Mouse (Mus musculus): ENCODE results near the gene Kif17.

The Kif17 gene

DNA sequence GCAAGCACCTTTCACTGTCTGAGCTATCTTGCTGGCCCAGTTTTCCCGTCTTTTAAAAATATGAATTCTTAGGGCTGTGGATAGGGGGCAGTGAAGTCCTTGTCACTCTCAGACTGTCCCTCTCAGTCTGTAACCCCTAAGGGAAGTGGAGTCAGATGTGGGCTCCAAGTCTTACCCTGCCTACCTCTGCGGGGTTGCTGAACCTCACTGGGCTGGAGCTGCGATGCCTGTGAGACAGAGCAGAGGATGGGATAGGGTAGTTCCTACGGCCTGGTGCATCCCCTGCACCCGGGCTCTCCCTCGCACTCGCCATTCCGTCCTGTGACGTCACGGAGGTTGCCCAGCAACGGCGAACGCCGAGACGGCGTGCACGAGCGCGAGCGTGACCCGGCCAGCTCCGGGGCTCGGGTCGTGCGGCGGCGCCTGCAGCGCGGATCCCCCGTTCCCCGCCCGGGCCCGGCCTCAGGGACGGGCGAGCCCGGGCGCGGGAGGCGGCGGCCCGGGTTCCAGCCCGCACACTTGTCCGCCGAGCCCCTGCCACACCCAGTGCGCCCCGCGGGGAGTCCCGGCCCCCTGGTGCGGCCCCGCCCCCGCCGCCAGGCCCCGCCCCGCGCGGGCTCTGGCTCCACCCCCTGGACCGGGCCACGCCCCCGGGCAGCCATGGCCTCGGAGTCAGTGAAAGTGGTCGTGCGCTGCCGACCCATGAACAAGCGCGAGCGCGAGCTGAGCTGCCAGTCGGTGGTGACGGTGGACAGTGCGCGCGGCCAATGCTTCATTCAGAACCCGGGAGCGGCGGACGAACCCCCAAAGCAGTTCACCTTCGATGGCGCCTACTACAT, 11.8 kb downstream of the Kif17 start:
- peak; percentile 80 to 93 for DNase-seq

DNA sequence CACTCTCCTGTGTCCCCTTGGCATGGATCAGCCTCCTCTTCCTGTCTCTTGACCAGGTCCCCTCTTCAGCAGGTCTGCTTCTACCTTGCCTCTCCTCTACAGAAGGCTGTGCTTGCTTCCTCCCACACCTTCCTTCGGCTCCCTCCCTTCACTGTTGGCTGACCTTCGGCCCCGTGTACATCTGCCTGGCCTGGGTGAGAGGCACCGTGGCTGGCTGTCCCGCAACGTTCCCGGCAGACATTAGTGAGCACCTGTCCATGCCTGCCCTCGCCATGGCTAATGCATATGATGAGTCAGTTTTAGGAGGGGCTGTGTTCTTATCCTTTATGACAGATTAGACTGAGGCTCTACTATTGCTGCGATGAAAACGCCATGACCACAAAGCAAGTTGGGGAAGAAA, 17.6 kb downstream of the Kif17 start:
- no peak for DNase-seq

DNA sequence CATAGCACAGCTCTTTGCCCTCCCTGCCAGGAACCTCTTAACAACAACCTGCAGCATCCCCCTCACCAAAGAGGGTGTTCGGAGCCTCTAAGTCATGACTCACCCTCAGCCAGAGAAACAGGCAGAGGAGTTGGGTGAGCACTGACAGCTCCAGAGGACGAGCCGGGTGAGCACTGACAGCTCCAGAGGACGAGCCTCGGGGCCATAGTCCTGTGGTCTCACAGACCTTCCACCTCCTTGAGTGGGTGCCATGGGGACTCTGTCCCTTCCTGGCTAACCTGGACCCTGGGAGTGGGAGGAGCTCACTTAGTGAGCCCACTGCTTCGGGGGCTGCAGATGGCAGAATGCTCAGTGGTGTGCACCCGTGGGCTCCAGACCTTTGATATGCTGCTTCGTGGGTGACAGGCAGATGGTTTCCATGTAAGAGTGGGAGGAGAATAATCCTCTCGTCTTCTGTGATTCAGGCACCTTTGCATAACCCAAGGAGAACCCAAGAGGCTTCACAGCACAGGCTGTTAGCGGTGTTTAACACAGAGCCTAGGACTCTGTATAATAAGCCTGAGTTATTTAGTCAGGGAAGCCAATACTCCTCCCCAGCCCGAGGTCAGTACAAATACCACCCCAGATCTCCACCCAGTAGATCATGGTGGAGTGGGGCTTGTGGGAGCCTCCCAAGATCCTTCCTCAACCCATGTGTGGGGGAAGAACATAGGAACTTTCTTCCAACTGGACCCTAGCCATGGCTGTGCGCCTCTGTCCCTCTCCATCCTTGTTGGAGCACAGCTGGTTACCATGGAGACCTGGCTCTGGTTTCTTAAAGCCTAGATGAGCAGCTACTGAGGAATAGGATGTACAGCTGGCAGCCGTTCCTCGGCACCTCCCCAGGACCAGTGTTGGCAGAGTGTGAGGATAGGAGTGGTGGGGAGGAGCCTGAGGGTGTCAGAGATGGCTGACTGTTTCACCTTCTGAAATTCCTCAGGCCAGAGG, 22.1 kb downstream of the Kif17 start:
- DNase-seq: no peak

DNA sequence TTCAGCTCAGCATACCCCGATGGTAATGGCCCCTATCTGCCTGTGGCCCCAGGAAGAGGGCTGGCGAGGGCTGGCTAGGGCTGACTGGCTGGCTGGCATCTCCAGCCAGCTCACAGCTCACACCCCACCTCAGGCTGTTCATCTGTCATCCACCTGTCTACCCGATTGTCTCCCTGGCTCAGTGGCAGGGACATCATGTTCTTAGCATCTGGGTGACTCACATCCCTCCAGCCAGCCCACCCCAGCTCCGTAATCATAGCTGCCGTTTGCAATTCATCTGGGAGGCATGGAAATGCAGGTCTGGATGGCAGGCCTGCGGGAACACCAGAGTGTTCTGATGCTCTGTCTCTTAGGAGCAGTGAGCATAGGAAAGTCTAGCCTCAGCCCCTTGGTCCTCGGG, 28.1 kb downstream of the Kif17 start:
- no peak for DNase-seq

DNA sequence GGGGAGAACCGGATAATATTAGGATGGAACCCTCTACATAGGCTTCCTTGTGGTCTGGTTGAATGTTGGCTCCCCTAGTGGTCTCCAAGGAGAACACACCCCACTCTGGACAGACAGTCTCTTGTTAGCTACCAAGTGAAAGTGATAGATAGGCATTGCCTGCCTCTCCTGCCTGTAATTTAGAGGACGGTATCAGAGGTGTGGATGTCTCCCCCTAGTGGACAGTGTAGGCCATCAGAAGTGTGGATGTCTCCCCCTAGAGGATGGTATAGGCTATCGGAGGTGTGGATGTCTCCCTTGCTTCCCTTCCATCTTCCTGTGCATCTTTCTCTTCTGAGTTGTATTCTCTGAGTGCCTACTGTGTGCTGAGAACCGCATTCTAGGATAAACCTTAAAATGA, 32.6 kb downstream of the Kif17 start:
- peak; percentile 62 to 68 for DNase-seq

DNA sequence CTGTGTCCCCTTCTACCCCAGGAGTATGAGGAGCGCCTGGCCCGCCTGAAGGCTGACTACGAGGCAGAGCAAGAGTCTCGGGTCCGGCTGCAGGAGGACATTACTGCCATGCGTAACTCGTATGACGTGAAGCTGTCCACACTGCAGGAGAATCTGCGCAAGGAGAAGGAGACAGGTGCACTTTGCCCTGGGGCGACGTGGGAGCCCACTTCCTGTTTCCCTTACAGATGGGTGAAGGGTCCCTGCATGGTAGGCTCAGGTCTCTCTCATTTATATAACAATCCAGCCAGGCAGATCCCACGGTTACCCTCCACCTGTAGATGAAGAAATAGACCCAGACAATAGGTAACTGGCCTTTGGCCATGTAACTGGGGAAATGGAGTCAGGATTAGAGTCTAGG, 36.2 kb downstream of the Kif17 start:
- no peak for DNase-seq

GRCm38 (mm10) chr4:138288691-138289090, 38.5 kb downstream of the Kif17 start:
- DNase-seq: no peak

DNA sequence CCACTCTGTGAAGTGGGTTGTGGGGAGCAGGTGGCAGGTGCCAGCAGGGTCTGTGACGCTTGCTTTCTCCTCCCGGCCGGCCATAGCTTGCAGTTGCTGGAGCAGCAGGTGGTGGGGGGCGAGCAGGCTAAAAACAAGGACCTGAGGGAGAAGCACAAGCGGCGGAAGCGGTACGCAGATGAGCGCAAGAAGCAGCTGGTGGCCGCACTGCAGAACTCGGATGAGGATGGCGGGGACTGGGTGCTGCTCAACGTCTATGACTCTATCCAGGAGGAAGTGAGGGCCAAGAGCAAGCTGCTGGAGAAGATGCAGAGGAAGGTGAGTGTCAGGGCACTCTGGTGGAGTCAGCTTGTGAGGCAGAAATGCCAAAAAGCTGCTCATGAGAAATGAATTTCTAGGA, 41.8 kb downstream of the Kif17 start:
- no peak for DNase-seq

DNA sequence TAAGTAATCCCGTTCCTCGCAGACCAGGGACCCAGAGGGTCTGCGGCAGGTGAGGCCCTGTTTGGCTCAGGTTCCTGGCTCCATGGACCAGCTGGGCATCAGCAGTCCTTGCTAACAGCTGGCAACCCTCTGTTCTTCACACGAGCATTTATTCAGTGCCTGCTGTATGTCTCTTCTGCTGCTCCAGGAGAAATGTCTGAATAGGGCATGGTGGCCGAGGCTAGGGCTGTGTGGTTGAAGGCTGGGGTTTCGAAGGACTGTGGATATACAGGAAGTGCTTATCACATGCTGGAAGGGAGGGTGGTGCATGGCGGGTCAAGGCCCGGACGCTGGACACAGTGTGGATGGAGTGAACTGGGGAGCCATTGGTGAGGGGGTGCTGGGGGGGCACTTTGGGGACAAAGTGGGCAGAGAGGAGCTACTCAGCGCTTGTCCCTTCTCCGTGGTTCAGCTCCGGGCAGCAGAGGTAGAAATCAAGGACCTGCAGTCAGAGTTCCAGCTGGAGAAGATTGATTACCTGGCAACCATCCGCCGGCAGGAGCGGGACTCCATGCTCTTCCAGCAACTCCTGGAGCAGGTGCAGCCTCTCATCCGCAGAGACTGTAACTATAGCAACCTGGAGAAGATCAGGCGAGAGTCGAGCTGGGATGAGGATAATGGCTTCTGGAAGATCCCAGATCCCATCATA, 43.2 kb downstream of the Kif17 start:
- DNase-seq: no peak

DNA sequence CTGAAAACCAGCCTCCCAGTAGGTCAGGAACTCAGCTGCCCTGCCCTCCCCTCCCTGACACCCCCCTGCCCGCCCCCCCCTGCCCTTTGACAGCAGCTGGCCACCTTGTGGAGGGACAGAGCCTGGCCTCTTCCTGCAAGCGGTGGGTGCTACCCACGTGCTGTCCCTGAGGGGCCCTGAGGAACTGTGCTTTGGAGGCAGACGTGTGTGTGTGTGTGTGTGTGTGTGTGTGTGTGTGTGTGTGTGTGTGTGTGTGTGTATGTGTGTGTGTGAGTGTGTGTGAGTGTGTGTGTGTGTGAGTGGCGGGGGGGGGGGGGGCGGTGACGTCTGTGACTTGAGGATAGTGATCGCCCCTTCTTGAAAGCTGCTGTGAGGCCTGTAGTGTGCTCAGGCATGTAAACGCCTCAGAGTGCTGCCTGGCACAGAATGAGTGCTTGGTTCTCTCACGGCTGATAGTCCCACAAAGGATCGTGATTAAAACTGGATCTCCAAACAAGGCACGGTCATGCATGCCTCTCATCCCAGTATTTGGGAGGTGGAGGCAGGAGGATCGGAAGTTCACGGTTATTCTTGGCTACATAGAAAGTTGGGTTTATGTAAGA, 43.8 kb downstream of the Kif17 start:
- DNase-seq: no peak

DNA sequence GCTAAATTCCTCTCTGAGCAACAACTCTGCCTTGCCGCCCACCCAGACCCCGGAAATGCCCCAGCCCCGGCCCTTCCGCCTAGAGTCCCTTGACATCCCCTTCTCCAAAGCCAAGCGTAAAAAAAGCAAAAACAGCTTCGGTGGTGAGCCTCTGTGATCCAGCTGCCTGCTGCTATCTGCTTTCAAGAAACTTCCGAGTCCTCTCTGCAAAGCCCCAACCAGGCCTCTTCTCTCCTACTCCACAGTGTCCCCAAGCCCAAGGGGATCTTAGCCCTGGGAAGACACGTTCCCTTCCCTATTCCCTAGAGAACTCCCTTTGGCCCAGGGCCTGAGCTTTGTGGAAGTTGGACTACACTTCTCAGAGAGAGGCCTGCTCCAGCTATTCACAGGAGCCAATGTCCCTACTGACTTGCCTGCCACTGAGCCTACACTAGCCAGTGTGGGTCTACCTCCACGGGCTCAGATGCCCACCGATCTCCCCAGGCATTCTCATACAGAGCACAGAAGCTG, 51.1 kb downstream of the Kif17 start:
- no peak for DNase-seq

GRCm38 (mm10) chr4:138303011-138303410, 52.8 kb downstream of the Kif17 start:
- DNase-seq: no peak

DNA sequence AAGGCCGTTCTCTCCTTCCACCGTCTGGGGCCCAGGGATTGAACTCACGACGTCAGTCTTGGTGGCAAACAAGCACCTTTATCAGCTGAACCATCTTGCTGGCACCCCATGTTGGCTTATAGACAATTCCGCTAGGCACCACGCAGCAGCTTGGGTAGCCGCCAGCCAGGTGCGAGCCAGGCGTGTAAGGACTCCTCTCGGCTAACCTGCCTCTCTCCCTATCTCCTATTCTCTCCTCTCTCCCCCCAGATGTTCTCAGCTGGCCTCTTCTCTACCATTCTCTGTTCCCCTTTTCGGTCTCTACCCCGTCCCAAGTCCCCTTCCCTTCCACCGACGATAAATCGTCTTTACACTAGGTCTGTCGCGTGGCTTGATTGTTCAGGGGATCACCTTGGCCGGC, 53.5 kb downstream of the Kif17 start:
- no peak for DNase-seq

DNA sequence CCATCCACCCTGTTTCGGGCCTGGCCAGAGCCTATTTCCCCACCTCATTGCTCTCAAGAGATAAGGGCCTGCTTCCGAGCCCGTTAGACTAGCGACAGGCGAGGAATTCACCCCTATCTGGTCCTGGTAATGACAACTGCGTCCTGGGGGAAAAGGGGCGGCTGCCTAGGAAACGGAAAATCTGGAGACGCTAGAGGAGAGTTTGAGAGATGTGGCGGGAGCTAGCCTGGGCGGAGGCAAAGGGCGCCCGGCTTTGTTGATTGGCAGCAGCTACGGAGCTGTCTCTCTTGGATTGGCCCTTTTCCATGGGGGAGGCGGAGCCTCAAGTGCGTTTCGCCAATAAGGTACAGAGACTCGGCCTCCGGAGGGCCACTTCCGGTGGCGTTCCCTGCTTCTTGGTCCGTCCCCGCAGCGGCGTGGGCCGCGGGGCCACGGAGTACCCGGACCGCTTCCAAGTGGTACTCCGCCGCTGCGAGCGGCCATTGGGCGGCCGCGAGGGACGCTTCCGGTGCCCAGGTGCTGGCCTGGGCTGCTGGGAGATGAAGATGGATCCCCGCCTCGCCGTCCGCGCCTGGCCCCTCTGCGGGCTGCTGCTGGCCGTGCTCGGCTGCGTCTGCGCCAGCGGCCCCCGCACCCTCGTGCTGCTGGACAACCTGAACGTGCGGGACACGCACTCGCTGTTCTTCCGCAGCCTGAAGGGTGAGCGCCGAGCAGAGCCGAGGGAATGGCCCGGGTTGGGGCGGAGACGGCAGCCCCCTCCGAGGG, 54.3 kb downstream of the Kif17 start, which contains the start of gene Ddost:
Ddost (plus strand) TSS at position 391 of the 765 bp plus-strand sequence.
- DNase-seq: peak; percentile 99 to 100

DNA sequence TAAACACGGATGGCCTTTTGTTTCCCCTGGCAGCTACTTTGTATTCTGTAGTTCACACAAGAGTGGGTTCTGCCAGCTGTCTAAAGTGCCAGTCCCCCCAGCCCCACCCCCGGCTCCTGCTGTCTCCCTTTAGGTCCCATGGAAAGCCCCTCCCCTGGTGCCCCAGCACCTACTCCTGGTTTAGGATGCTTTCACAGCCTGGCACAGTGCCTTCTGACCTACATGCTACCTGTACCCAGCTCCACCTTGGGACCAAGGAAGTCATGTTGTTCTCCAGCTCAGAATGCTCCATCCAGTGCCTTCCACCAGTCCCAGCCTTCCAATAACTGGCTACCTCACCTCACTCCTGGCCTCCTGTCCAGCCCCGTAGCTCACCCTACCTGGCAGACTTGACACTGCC, 56.8 kb downstream of the Kif17 start:
- DNase-seq: no peak

DNA sequence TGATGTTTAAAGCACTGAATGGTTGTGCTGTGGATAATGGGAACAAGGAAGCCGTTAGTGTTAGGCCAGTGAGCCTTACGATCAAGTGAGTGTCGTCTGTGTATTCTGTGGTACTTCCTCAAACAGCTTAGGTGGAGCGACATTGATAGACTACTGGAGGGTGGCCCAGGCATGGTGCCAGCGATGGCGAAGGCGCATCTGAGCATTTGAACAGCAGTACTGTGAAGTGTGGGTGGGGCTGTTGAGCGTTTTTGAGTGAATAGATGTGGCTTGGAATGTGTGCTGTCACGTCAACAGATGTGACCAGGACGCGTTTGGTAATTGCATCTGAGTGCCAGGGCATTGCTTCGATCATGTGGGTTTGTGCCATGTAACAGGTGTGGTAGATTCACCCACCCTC, 57.5 kb downstream of the Kif17 start:
- no peak for DNase-seq

DNA sequence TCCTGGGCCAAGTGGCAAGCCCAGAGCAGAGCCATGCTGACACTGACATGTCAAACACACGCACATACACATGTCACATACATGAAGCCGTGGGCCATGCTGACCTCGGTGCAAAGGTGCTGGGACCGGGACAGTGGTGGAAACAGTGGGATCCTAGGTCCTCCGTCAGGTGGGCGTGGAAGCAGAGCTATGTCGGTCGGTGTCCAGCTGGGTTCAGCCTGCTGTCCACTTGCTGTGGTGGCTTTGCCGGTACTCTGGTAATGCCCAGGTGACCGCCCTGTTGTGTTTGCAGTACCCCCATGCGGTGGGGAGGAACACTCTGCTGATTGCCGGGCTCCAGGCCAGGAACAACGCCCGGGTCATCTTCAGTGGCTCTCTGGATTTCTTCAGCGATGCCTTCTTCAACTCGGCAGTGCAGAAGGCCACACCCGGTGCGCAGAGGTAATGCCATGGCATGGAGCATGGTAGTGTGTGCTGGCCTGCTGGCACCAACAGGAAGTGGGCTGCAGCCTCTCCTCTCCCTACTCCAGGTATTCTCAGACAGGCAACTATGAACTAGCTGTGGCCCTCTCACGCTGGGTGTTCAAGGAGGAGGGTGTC, 60.2 kb downstream of the Kif17 start:
- no peak for DNase-seq

- DNase-seq: peak; percentile 63 to 83
These were observed 61.4 kb downstream of the Kif17 start for GRCm38 (mm10) chr4:138311595-138311994.

DNA sequence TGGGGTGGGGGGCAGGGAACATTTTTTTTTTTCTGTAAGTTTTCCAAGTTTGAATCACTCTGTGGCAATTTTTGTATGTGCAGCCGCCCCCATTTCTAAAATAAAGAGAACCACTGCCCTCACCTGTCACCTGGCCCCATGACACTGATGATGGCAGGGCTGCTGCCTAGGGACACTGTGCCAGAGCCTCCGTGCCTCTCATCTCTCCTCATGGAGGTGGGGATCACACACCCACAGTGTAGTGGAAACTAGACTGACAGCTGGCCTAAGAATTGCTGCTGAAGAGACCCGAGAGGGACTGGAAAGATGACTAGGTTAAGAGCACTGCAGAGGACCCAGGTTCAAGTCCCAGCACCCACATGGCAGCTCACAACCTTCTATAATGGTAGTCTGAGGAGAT, 61.9 kb downstream of the Kif17 start:
- DNase-seq: no peak

GRCm38 (mm10) chr4:138313021-138313420, 62.8 kb downstream of the Kif17 start:
- DNase-seq: no peak

DNA sequence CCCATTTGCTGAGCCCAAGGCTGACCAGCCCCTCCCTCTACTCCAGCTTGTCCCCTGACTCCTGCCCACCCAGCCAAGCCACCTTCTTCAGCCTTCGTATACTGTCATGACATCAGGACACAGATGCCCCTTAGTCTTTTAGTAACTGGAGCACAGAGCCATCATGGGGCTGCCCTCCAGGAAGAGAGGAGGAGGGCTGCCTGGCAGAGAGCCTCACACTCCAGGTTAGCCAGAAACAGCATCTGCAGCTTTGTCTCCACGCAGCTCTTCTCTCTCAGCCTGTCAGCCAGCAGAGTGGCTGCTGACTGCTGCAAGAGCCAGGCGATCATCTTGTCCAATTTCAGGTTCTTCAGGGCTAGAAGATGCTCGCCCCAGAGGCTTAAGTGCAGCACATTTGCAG, 63.6 kb downstream of the Kif17 start:
- no peak for DNase-seq
